Mouse (Mus musculus): Measurements from ENCODE around the gene 4930503B20Rik. TPM values are rescaled to one million over a fixed set of nuclear protein-coding genes. Genes with fewer than 3 reads are reported as not detected.

Gene 4930503B20Rik
- polyA plus RNA-seq, 1 experiment from 2014 or later = 0.12 TPM

DNA sequence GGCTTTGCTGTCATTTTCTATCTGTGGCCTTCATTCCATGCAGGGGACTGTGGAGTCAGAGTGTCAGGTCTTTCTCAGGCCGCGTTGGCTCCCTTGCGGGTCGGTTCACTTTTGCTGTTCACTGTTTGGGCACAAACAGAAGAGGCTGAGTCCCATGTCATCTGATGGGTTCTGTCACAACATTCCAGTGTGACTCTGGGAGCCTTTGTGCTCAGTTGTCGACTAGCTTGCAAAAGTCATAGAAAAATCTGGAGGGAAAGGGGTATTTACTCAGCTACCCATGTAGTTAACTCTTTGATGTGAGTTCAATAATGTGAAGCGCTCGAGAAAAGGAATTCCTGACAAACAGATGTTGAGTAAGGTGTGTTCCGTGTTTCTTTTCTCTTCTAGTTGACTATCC is 54.7 kb downstream of the 4930503B20Rik start:
- peaks cover 3% of the 10 kb centered on the region; the same call in 1 of the 2 replicates for H3K4me1 ChIP-seq
- H3K9me3 ChIP-seq = no peaks in the 10 kb centered on the region
- no peaks in the 10 kb centered on the region for H3K27me3 ChIP-seq
- no peak overlapping the region for H3K4me3 ChIP-seq
- no peak overlapping the region for H3K27ac ChIP-seq
- ATAC-seq (ENCODE audit: borderline replicate concordance, extremely low read depth, low FRiP score, low TSS enrichment) = no peak
- no peak overlapping the region for H3K4me2 ChIP-seq
- 78% methylated on average over 8 of the region's 8 CpGs for WGBS
- no peak overlapping the region for H3K9ac ChIP-seq
- no peaks in the 10 kb centered on the region for H3K36me3 ChIP-seq

DNA sequence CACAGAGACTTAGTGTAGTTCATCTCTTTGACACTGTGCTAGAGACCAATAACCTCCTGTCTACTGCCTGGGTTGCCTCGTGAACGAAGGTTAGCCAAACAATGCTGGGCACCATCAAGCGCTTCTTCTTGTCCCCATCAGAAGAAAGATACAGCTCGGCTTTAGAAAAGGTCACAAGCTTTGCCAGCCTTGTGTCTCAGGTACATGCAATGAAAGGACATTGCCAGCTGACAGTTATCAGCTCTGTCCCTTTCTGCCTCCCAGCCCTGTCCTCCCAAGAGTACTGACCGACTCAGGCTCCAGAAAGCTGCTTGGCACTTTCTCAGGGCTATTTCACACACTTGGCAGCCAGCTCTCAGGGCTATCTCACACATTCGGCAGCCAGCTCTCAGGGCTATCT is 55.7 kb downstream of the 4930503B20Rik start:
- Histone ChIP-seq H3K27me3 (no peaks in the 10 kb centered on the region), H3K9ac (no peak overlapping the region), H3K9me3 (no peaks in the 10 kb centered on the region), H3K4me2 (no peak overlapping the region), H3K4me1 (peaks cover 3% of the 10 kb centered on the region; the same call in 1 of the 2 replicates), H3K4me3 (no peak overlapping the region), H3K36me3 (no peaks in the 10 kb centered on the region), H3K27ac (no peak overlapping the region)
- no peak for ATAC-seq (ENCODE audit: borderline replicate concordance, extremely low read depth, low FRiP score, low TSS enrichment)
- 73% methylated on average over 6 of the region's 6 CpGs for WGBS

Other genes with a start within 250 kb of the 4930503B20Rik start
- gene Ssx2ip, start 246.7 kb downstream of the 4930503B20Rik start, polyA plus RNA-seq (2015; fragmentation: Nextera tagmentation; extraction: Ambion mirVana) = 31.4 and 33.5 TPM in 2 replicates
- gene Ctbs, start 201.5 kb downstream of the 4930503B20Rik start, polyA plus RNA-seq (2015; fragmentation: Nextera tagmentation; extraction: Ambion mirVana) = 10.0 and 11.1 TPM in 2 replicates
- gene Spata1, start 151.6 kb downstream of the 4930503B20Rik start, polyA plus RNA-seq (2015; fragmentation: Nextera tagmentation; extraction: Ambion mirVana) = 4.7 TPM in 2 replicates
- 888 and 929 TPM in 2 replicates for gene Gng5, start 151.5 kb downstream of the 4930503B20Rik start, polyA plus RNA-seq (2015; fragmentation: Nextera tagmentation; extraction: Ambion mirVana)
- gene Rpf1, start 129.9 kb downstream of the 4930503B20Rik start, polyA plus RNA-seq (2015; fragmentation: Nextera tagmentation; extraction: Ambion mirVana) = 52.8 and 57.0 TPM in 2 replicates
- gene Uox, start 80.9 kb downstream of the 4930503B20Rik start, polyA plus RNA-seq (2015; fragmentation: Nextera tagmentation; extraction: Ambion mirVana) = 0.12 and 0.39 TPM in 2 replicates
- gene Dnase2b, start 35.7 kb downstream of the 4930503B20Rik start, polyA plus RNA-seq (2015; fragmentation: Nextera tagmentation; extraction: Ambion mirVana) = not detected in 2 replicates
- 1.1 and 1.2 TPM in 2 replicates for gene Samd13, start 34.3 kb upstream of the 4930503B20Rik start, polyA plus RNA-seq (2015; fragmentation: Nextera tagmentation; extraction: Ambion mirVana)
- 63.3 and 64.5 TPM in 2 replicates for gene Prkacb, start 161.7 kb upstream of the 4930503B20Rik start, polyA plus RNA-seq (2015; fragmentation: Nextera tagmentation; extraction: Ambion mirVana)
- gene Ttll7, start 201.1 kb upstream of the 4930503B20Rik start, polyA plus RNA-seq (2015; fragmentation: Nextera tagmentation; extraction: Ambion mirVana) = 3.4 and 3.5 TPM in 2 replicates

Measured in lung, embryonic 15.5 days (tissue).